Mouse (Mus musculus): ENCODE data around the gene Faap100.
"Not testable (repeated sequence)": the region's sequence is repeated elsewhere in the genome, so short reads cannot be mapped to it uniquely, and the experiment has no call there.

Faap100 gene

DNA sequence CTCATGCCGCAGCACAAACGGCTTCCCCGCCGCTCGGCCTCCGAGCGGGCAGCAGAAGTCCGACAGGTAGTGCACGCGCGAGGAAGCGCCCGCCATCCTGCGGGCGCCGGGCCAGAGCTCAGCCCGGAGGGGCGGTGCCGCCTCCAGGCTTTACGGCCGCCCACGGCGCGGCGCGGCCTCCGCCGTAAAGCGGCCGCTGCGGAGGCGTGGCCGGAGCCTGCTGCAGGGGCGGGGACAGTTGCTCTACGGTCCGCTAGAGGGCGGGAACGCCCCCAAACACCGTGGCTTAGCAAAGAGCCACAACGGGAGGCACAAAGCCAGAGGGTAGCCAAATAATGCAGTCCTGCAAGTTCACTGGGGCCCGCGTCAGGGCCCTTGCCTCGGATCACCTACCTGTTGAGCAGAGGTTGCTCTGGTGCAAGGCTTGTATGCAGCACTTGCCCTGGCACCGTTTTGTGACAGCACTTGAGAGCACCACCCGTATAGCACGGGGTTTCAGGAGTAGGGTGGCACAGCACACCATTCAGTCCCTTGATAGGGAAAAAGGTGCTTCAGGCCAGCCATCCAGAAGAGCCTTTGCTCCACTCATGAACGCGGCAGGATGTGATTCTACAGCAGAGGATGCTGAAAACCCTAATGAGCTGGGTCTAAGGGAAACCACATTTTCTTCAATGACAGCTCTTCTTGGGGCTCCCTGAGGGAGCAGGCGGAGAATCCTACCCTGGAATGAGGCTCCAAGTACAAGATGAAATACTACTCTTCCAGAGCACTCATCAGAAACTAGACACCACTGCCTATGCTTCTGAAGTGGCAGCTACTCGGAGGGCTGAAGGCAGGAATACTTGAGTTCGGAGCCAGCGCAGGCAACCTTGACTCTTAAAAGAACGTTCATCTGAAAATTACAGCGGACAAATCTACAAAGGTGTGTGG is at the start of gene Faap100:
Gene Faap100 (minus strand): TSS at position 154 of the 930 bp plus-strand sequence.
- DNase-seq (ENCODE audit: low read depth, low spot score), result peak; percentile 91

GRCm38 (mm10) chr11:120426727-120427126 is 48.2 kb upstream of the Faap100 start:
- DNase-seq (ENCODE audit: low read depth, low spot score), result no peak

GRCm38 (mm10) chr11:120423569-120424295 is 45.2 kb upstream of the Faap100 start:
- peak; percentile 90 for DNase-seq (ENCODE audit: low read depth, low spot score)

- no peak for DNase-seq (ENCODE audit: low read depth, low spot score)
These were observed 44.3 kb upstream of the Faap100 start for GRCm38 (mm10) chr11:120422651-120423568.

DNA sequence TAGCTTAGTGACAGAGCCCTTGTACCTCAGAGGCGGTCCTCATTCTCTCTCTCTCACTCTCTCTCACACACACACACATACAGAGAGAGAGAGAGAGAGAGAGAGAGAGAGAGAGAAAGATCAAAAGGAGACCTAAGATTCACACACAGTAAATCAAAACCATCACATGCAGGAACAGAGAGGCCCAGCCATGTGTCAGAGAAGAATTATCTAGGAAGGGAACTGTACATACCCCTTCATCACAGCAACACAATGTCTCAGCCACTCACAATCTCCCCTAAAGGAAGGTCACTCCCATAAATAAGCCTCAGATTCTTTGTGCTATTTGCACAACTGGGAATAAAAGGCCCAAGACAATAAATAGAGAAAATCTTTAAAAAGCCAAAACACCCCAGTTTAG is 40.0 kb upstream of the Faap100 start:
- DNase-seq (ENCODE audit: low read depth, low spot score), result no peak

DNA sequence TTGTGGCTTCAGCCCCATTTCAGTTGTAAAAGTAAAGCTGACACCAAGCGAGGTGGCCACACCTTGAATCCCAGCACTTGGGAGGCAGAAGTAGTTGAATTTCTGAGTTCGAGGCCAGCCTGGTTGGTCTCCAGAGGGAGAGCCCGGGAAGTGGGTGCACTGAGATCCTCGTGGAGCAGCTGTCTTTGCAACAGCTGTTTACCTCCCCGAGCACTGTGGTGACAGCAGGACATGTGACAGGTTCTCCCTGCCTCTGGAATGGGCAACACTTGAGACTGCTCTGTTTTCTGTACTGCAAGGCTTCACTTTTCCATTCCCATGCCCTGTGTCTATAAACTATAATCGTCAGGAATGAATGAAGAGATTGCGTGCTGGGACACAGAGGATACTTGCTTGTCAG is 39.3 kb upstream of the Faap100 start:
- DNase-seq (ENCODE audit: low read depth, low spot score), result no peak

GRCm38 (mm10) chr11:120413621-120414020 is 35.1 kb upstream of the Faap100 start:
- DNase-seq (ENCODE audit: low read depth, low spot score), result not testable (repeated sequence)

DNA sequence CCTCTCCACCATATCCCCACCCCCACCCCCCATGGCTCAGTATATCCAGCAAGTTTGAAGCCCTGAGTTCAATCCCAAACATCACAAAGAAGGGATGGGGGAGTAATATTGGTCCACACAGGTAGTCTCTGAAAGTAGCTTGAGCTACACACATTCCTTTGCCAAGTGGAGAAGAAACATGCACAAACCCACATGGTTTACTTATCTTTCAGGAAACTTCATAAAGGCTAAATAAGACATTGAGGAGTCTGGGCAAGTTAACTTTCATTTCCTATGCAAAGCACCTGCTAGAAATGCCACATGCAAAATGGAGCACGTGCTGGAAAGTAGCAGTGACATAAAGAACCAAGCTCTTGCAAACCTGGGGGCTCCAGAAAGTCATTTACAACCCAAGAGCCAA is 27.9 kb upstream of the Faap100 start:
- no peak for DNase-seq (ENCODE audit: low read depth, low spot score)

DNA sequence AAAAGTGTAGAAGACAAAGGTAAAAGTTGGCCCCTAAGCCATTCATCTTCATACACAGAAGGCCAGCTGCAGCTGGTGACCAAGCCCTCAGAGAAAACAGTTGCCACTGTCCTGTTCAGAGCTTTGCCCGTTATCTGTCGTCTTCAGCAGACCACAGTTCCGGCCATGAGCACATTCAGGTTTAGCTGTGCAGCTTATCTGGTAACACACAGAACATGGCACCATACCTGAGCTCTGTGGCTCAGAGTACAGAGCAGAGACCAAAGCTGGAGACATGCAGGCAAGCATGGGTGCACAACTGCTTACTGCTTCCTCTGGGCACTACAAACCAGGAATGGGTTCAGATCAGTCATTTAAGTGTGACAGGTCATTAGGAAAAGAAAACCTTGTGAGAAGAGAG is 27.3 kb upstream of the Faap100 start:
- DNase-seq (ENCODE audit: low read depth, low spot score), result no peak

DNA sequence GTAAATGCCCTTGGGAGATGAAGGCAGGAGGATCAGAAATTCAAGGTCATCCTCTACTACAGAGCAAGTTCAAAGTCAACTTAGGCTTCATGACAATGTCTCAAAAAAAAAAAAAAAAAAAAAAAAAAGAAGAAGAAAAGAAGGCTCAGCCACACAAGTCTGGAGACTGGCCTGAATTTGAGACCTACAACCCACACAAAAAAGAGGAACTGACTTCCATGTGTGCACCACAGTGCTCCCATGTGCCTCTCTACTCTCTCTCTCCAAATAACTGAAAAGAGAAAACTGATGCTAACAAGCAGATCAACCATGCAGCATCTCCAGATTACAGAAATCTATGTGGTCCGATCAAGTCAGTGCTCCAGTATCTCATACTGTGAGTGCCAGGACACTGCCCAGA is 26.2 kb upstream of the Faap100 start:
- no peak for DNase-seq (ENCODE audit: low read depth, low spot score)

- no peak for DNase-seq (ENCODE audit: low read depth, low spot score)
These were observed 20.8 kb upstream of the Faap100 start for GRCm38 (mm10) chr11:120399319-120399718.

GRCm38 (mm10) chr11:120397602-120398001 is 19.0 kb upstream of the Faap100 start:
- no peak for DNase-seq (ENCODE audit: low read depth, low spot score)

- no peak for DNase-seq (ENCODE audit: low read depth, low spot score)
These were observed 17.1 kb upstream of the Faap100 start for GRCm38 (mm10) chr11:120395661-120396060.

GRCm38 (mm10) chr11:120388580-120388979 is 10.0 kb upstream of the Faap100 start:
- DNase-seq (ENCODE audit: low read depth, low spot score), result no peak

GRCm38 (mm10) chr11:120387157-120387556 is 8.6 kb upstream of the Faap100 start:
- no peak for DNase-seq (ENCODE audit: low read depth, low spot score)

DNA sequence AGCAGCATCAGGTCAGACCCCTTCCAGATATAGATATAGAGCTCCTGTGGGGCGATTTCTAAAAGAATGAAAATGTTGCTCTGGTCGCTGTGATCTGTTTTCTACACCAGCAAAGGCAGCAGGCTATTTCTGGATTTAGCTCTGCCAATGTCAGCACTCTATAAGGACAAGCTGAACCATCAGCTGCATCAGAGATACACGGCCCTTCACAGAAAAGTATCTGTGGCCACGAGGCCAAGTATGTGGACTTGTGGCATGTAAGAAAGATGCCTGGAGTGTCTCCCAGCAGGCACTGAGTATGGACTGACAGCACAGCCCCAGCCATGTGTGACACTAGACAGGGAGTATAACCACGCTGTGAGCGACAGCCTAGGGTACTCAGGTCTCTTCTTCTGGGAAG is 8.1 kb upstream of the Faap100 start:
- no peak for DNase-seq (ENCODE audit: low read depth, low spot score)

- no peak for DNase-seq (ENCODE audit: low read depth, low spot score)
These were observed 3.9 kb upstream of the Faap100 start for GRCm38 (mm10) chr11:120382509-120382908.

DNA sequence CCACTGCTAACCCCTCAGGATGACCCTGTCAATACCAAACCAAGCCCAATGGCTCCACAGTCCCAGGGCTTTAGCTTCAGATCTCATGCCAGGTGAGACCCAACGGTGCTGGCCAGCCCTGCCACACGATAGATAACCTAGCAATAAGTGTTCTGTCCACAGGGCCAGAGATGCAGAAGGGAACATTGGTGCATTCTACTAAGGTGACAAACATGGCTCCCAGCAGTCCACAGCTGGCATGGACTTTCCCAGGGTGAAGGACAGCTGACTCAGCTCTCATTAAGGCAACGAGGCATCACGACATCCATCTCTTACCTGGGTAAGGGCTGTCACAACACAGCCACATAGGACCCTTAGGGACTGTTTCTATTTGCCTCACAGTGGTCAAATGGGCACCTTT is 2.6 kb upstream of the Faap100 start:
- no peak for DNase-seq (ENCODE audit: low read depth, low spot score)

GRCm38 (mm10) chr11:120380271-120380670 is 1.7 kb upstream of the Faap100 start:
- DNase-seq (ENCODE audit: low read depth, low spot score), result no peak

DNA sequence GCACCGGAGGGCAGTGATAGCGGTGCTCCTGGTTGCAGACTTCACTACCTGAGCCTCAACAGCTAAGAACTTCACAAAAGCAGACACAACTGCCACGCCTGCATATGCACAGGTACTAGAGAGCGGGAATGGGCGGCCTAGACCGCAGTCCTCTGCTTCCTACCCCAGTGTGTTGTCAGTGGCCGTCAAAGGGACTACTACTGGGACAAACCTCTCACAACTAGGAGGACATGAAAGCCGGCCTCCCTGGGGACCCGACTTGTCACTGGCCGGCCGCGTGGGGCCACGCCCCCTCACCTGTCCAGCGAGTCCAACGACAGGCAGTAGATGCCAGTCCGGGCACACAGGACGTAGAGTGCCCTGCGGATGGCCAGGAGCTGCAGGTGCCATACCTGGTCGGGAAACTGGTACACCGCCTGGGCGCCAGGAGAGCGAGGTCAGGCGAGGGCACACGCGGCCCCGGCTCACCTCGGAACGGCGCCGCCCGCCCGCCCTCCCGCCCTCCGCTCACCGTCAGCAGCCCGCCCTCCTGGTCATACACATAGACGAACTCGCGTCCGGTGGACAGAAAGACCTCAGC is 443 bp downstream of the Faap100 start:
- no peak for DNase-seq (ENCODE audit: low read depth, low spot score)

DNA sequence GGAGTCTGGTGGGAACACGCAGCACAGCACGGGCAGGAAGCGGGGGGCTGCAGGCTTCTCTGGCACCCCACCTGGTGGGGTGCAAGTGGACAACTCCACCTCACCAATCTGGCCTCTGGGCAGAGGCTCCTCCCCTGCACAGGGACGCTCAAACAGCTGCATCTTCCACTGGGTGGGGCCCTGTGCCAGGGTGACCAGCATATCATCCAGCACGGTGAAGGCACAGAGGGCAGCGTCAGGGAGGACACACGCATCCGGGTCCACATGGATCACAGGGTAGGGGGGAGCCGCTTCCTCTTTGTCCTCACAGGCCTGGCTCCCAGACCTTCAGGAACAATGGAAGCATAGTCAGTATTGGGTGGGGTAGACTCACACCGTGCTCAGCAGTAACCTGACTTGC is 1.2 kb downstream of the Faap100 start:
- DNase-seq (ENCODE audit: low read depth, low spot score), result no peak

Data from ES-CJ7 (cell line).